Mouse (Mus musculus) hindbrain, embryonic 12.5 days (tissue): ENCODE data around the gene Pagr1b. TPM values are rescaled to one million over a fixed set of nuclear protein-coding genes. Genes with fewer than 3 reads are reported as not detected.
A peak's percentile ranks its signal among the peaks of the same experiment; 100 is the strongest.

Source experiments
- ATAC-seq: fragments of 200-750 bp; cut with Nextera tagmentation; 2 replicates; pipeline ENCODE4 v1.8.0; 2017; ENCODE audit warnings: moderate TSS enrichment; ENCODE audit not compliant: low FRiP score
- H3K27ac ChIP-seq: fragments of 300-500 bp; sonication (generic); 2 replicates; pipeline ENCODE4 v1.5.1; 2016; ENCODE audit warnings: mild to moderate bottlenecking
- H3K27me3 ChIP-seq: fragments of 300-500 bp; sonication (generic); 2 replicates; pipeline ENCODE4 v1.6.1; 2016; ENCODE audit warnings: mild to moderate bottlenecking
- H3K36me3 ChIP-seq: fragments of 300-500 bp; sonication (generic); 2 replicates; pipeline ENCODE4 v1.6.1; 2016; ENCODE audit warnings: mild to moderate bottlenecking
- H3K4me1 ChIP-seq: fragments of 300-500 bp; sonication (generic); 2 replicates; pipeline ENCODE4 v1.6.1; 2016
- H3K4me2 ChIP-seq: fragments of 300-500 bp; sonication (generic); replicated peaks from 2 replicates; pipeline ENCODE4 v1.6.1; 2016; ENCODE audit warnings: mild to moderate bottlenecking
- H3K4me3 ChIP-seq: fragments of 300-500 bp; sonication (generic); 2 replicates; pipeline ENCODE4 v1.5.1; 2016; ENCODE audit warnings: mild to moderate bottlenecking
- H3K9ac ChIP-seq: fragments of 300-500 bp; sonication (generic); 2 replicates; pipeline ENCODE4 v1.6.1; 2016; ENCODE audit warnings: mild to moderate bottlenecking, moderate library complexity
- H3K9me3 ChIP-seq: fragments of 300-500 bp; sonication (generic); replicated peaks from 2 replicates; pipeline ENCODE4 v1.6.1; 2016; ENCODE audit warnings: mild to moderate bottlenecking
- WGBS: fragments of 180-500 bp; shearing (Covaris S2); methylation state at CpG from one replicate; pipeline ENCODE4 v1.1.7; 2016; 5-methylcytosine and 5-hydroxymethylcytosine counted together
- polyA plus RNA-seq: library from polyadenylated mRNA; unstranded; fragments of >200 nt; fragmentation: Nextera tagmentation; extraction: Ambion mirVana; gene quantifications from 2 replicates; pipeline ENCODE4 v1.2.1, GENCODE M21; 2016

The Pagr1b gene
- polyA plus RNA-seq, 1 experiment from 2014 or later = 0.72 TPM

DNA sequence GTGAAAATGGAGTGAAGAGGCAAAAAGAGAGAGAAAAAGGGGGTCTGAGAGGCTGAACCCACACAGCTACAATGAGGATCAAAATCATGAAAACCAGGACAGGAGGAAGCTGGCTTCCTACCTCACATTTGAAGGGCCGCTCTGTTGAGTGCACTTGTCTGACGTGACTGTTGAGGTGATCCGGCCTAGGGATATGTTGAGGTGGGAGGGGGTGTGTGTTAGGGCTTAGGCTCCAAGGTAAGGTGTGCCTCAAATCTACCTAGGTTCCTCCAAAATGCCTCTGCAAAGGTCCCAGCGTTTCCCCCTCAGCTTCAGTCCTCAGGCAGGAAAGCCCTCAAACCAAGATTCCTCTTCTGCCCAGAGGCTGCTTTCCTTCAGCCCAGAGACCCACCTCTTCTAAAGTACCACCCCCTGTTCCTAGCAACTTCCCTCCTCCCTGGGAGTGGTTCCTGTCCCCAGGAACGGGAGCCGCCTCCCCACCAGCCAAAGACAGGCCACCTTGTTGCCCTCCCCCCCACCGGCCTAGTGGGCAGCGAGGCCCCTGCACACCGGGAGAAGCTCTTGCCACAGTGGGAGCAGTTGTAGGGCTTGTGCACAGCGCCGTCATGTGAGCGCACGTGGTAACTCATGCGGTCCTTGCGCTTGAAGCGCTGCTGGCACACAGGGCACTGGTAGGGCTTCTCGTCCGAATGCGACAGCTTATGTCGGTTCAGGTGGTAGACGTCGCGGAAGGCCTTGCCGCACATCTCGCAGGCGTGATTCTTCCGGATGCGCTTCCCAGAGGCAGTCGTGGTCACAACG, 8.7 kb upstream of the Pagr1b start:
- H3K4me3 ChIP-seq = peak overlapping the region; percentile 97
- no peaks in the 10 kb centered on the region for H3K27me3 ChIP-seq
- H3K9ac ChIP-seq = peak overlapping the region; percentile 100
- peak overlapping the region; percentile 98 for H3K4me2 ChIP-seq
- 1% methylated on average over 30 of the region's 30 CpGs for WGBS
- ATAC-seq = peak; percentile 38
- peaks cover 61% of the 10 kb centered on the region for H3K4me1 ChIP-seq
- H3K36me3 ChIP-seq = peaks cover 32% of the 10 kb centered on the region
- H3K9me3 ChIP-seq = no peaks in the 10 kb centered on the region
- peak overlapping the region; percentile 100 for H3K27ac ChIP-seq

DNA sequence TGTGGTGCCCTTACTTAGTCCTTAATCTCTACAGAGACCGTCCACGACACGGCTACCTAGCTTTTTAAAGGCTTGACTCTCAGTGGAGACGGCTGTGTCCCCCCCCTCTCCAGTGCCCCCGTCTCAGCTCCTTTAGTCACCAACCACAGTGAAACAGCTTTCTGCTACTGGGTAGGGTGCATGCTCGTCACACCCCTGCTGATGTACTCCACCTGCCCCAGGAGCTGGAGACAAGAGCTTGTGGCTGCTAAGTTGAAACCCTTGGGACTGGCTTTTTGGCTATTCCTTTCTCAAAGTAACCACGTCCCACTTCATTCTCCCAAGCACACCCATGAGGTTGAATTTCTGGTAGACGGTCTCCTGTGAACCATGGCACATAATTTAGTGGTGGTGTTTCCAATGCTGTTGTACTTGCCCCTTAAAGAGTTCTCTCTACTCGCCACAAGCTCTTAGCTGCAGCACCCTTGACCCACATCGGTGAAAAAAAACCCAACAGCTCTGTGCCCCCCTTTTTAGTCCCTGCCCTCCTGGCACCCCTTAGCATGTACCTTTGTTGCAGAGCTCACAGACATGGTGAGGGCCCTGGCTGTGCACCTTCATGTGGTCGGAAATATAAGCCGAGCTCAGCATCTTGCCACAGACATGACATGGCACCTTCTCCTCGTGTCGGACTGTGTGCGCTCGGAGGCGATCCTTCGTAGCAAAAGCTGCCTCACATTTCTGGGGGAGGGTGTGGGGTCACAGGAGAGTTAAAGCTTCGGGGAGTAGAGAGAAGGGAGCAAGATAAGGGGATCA, 7.8 kb upstream of the Pagr1b start:
- Histone ChIP-seq H3K9ac (peak overlapping the region; percentile 100), H3K9me3 (no peaks in the 10 kb centered on the region), H3K4me1 (peaks cover 68% of the 10 kb centered on the region), H3K27me3 (no peaks in the 10 kb centered on the region), H3K4me2 (peak overlapping the region; percentile 98), H3K27ac (peak overlapping the region; percentile 100), H3K36me3 (peaks cover 28% of the 10 kb centered on the region), H3K4me3 (peak overlapping the region; percentile 97)
- no peak for ATAC-seq
- 28% methylated on average over 19 of the region's 19 CpGs for WGBS

DNA sequence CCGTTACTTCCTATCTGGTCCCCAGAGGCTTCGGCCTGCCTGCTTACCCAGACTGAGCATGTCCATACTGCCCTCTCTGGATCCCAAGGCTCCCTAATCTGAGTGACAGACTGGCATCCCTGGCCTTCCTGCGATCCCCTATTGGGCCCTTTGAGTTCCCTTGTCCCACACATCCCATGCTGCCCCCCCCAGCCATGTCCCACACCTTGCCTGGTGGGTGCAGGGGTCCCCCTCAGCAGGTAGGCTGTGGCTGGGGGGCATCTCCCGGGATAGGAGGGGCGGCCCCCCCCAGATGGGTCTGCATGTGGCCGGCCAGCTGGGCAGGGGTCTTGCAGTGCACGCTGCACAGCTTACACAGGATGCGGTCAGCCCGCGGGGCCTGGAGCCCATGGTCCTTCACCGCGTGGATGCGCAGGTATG, 7.0 kb upstream of the Pagr1b start:
- Histone ChIP-seq H3K4me1 (peaks cover 76% of the 10 kb centered on the region), H3K4me2 (peak overlapping the region; percentile 98), H3K36me3 (peaks cover 26% of the 10 kb centered on the region), H3K9me3 (no peaks in the 10 kb centered on the region), H3K27ac (peak overlapping the region; percentile 60), H3K27me3 (no peaks in the 10 kb centered on the region), H3K9ac (peak overlapping the region; percentile 100), H3K4me3 (peak overlapping the region; percentile 97)
- ATAC-seq = no peak
- 77% methylated on average over 13 of the region's 13 CpGs for WGBS

DNA sequence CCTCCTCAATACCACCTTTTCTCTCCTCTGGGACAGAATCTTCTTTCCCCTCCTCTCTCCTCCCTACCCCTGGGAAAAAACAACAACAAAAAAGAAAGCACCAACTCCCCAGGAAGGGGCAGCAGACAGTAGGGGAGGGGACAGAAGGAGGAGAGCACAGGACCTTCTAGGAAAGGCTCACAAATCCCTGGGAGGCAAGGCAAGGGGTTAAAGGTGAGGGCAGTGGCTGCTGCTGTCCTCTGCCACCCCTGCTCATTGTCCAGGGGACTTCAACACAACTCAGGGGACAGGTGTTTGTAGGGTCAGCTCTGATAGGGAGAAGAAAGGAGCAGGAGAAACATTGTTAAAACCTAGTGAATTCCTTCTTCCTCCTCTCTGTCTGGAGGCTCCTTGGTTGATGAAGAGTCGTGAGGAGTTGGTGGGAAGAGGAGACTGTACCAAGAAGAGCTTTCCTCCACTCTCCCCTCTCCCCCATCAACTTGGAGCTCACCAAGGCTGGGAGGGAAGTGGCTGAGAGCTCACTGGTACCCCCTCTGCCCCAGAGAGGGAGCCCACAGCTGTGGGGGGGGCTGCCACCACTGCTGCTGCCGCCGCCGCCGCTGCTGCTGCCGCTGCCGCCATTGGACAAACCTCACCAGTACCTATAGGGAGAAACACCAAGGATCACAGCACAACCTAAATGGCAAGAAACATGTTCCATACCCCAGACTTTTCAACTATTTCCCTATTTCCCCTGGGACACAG, 6.4 kb upstream of the Pagr1b start:
- no peak for ATAC-seq
- Histone ChIP-seq H3K4me1 (peaks cover 75% of the 10 kb centered on the region), H3K27ac (peak overlapping the region; percentile 92), H3K4me2 (peak overlapping the region; percentile 98), H3K36me3 (peaks cover 26% of the 10 kb centered on the region), H3K9ac (peak overlapping the region; percentile 100; the same call in 1 of the 2 replicates), H3K9me3 (no peaks in the 10 kb centered on the region), H3K4me3 (peak overlapping the region; percentile 97), H3K27me3 (no peaks in the 10 kb centered on the region)
- 91% methylated on average over 7 of the region's 7 CpGs for WGBS

DNA sequence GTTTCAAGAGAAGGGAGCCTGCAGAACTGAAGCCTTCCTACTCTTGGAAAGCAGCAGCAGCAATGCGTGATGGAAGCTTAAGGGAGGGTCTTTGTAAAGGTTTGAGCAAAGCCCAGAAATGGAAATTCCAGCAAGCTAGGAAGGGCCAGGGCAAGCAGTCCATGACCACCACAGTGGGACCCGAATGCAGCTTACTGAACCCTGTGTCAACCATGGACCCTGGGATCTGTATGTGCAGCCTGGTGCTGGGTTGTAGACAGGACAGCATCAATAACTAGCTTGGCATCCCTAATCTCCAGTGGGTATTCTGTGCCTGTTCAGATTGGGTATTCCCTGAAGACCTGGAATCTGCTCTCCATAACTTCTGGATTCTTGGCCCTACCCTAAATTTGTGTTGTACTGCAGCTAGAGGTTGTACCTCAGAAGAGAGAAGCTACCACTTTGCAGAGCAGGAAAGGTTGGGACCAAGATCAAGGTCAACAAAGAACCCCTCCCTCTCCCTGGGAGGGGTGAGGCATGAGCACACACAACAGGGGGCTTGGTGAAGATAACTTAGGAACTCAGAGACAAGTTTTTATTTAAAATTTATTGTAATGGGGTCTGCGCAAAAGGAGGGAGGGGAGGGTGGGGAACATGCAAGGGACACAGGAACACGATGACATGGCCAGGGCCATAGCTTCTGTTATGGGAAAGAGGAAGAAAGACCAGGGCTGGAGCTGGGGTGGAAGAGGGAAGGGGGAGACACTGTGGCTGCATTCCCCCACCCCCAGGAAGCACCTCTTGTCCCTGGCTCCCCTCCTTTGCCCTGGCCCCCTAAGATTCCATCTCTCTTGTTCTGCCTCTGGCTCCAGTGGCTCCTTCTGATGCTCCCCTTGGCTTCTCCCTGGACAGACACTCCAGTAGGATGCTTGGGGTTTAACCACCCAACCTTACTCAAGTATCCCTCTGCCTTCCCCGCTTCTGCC, 5.6 kb upstream of the Pagr1b start:
- Histone ChIP-seq H3K4me2 (peak overlapping the region; percentile 98), H3K27me3 (no peaks in the 10 kb centered on the region), H3K4me3 (peak overlapping the region; percentile 48), H3K4me1 (peaks cover 73% of the 10 kb centered on the region), H3K9me3 (no peaks in the 10 kb centered on the region), H3K27ac (peak overlapping the region; percentile 92), H3K36me3 (peaks cover 26% of the 10 kb centered on the region), H3K9ac (peak overlapping the region; percentile 76)
- no peak for ATAC-seq
- WGBS = 44% methylated on average over 5 of the region's 5 CpGs

DNA sequence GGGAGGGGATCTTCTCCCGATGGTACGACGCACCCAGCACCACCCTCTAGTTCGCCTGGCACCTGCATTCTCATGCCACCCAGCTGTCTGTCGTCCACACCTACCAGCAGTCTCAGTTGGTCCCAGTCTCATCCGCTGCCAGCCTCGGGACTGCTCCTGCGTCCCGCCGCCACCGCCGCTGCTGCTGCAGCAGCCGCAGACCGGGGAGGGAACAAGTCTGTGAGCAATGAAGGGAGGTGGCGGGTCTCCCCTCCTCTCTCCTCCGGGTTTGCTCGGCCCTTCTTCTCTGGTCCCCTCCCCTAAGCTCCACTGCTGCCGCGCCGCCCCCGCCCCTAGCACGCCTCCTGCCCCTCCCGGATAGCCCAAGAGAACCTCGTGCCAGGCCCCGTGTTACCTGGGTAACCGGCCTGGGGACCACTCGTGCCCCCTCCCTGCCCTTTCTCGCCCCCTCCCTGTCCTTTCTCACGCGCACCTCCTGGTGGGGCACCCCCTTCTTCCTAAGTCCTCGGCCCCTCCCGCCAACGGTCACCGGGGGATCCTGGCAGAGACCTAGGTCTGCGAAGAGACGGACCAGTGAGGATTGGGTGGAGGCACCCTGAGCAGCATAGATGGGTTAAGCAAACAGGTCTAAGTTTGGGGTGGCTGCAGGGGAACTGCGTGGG, 4.7 kb upstream of the Pagr1b start, which contains the start of the genes Gm42742 and Prrt2:
Gene Gm42742, minus strand, starts transcription at position 197 of the 662 bp plus-strand sequence.
Gene Prrt2, minus strand, starts transcription at position 311 of the 662 bp plus-strand sequence.
- H3K27me3 ChIP-seq = no peaks in the 10 kb centered on the region
- peaks cover 26% of the 10 kb centered on the region for H3K36me3 ChIP-seq
- under 1% methylated on average over 37 of the region's 37 CpGs for WGBS
- ATAC-seq = no peak
- H3K4me2 ChIP-seq = peak within 1 kb of the TSS; percentile 84
- H3K4me1 ChIP-seq = peaks cover 74% of the 10 kb centered on the region
- peak within 1 kb of the TSS; percentile 76 for H3K9ac ChIP-seq
- peak within 1 kb of the TSS; percentile 92 for H3K27ac ChIP-seq
- no peaks in the 10 kb centered on the region for H3K9me3 ChIP-seq
- H3K4me3 ChIP-seq = peak within 1 kb of the TSS; percentile 48

DNA sequence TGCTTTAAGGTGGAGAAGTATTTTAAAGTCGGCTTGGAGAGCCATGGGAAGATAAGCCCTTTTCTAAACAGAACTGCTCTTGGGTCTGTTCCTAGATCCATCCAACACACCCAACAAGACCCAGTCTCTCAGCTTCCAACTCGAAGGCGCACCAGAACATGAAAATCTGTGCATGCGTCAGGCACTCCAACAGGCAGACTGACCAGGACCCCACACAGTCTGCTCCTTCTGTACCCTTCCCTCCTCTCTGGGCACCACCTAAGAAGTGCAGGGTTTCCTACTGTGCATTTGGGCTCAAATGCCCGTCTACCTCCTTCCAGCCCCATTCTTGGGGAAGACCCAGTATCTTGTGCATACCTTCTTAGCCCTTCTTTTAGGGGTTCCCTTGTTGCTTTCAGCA, 4.2 kb upstream of the Pagr1b start:
- Histone ChIP-seq H3K4me1 (peaks cover 80% of the 10 kb centered on the region), H3K27me3 (no peaks in the 10 kb centered on the region), H3K9ac (peak overlapping the region; percentile 76), H3K9me3 (no peaks in the 10 kb centered on the region), H3K27ac (peak overlapping the region; percentile 92), H3K4me2 (peak overlapping the region; percentile 84), H3K4me3 (peak overlapping the region; percentile 48), H3K36me3 (peaks cover 29% of the 10 kb centered on the region)
- 42% methylated on average over 5 of the region's 5 CpGs for WGBS
- ATAC-seq = no peak

DNA sequence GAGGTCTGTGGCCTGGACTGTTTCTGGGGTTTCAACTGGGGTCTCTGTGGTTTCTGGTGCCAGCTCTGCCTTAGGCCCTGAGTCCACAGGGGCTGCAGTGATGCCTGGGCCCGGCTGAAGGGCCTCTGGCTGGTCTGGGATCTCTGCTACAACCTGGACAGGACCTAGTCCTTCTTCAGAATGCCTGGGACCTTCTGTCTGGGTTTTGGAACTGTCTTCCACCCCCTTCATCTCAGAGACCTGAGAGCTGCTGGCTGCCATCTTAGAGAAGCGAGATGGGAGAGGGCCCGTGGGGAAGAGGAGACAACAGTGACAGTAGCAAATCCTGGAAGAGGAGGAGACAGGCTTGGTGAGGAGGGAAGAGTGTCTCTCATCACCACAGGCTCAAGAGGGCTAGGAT, 3.7 kb upstream of the Pagr1b start:
- H3K27ac ChIP-seq = peak overlapping the region; percentile 92
- H3K36me3 ChIP-seq = peaks cover 34% of the 10 kb centered on the region
- peak overlapping the region; percentile 76 for H3K9ac ChIP-seq
- no peaks in the 10 kb centered on the region for H3K27me3 ChIP-seq
- H3K4me2 ChIP-seq = peak overlapping the region; percentile 84
- H3K4me1 ChIP-seq = peaks cover 82% of the 10 kb centered on the region
- WGBS = 52% methylated on average over 3 of the region's 3 CpGs
- ATAC-seq = no peak
- peak overlapping the region; percentile 48 for H3K4me3 ChIP-seq
- no peaks in the 10 kb centered on the region for H3K9me3 ChIP-seq

DNA sequence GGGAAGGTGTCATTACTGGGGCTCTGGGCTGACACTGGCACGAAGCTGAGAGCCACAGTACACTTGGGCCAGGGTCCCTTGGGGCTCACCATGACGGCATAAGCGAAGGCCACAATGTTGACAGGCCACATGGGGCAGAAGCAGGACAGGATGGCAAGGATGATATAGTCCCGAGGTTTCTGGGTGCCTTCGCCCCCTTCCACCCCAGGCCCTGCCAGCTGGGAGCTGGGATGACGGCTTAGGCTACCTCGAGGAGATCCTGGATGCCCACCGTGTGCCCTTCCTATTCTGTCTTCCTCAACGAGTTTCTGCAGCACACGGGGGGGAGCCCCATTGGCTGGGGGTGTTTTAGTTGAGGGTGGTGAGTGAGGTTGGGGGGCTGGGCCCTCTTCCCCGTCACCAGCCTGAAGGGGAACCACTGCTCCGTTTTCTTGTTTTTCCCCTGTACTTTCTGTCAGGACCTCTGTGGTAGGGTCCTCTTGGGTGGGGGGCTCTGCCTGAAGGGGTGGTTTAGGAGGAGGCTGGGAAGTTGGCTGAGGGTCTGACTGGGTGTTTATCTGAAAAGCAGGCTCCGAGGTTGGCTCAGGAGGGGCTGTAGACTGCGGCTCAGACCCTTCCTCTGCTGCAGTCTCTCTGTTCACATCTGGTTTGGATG, 3.1 kb upstream of the Pagr1b start:
- Histone ChIP-seq H3K4me1 (peaks cover 82% of the 10 kb centered on the region), H3K36me3 (peaks cover 37% of the 10 kb centered on the region), H3K9me3 (no peaks in the 10 kb centered on the region), H3K9ac (peak overlapping the region; percentile 76; the same call in 1 of the 2 replicates), H3K27ac (peak overlapping the region; percentile 92; the same call in 1 of the 2 replicates), H3K27me3 (no peaks in the 10 kb centered on the region), H3K4me3 (peak overlapping the region; percentile 48; the same call in 1 of the 2 replicates), H3K4me2 (peak overlapping the region; percentile 84)
- 79% methylated on average over 14 of the region's 14 CpGs for WGBS
- ATAC-seq = no peak
